Mouse (Mus musculus) gastrocnemius, postnatal 10 days (tissue): ENCODE measurements at regions not wholly inside any gene's neighbourhood (a gene's known extent, or its start where the extent isn't known, plus 50 kb on each side); places are given as distances from the start of the nearest gene placed in this dataset.
"Not testable (repeated sequence)": the region's sequence is repeated elsewhere in the genome, so short reads cannot be mapped to it uniquely, and the experiment has no call there.

Experiments
- DNase-seq: peaks from one replicate; pipeline ENCODE4 v3.0.0; 2021; ENCODE audit warnings: mixed read lengths

DNA sequence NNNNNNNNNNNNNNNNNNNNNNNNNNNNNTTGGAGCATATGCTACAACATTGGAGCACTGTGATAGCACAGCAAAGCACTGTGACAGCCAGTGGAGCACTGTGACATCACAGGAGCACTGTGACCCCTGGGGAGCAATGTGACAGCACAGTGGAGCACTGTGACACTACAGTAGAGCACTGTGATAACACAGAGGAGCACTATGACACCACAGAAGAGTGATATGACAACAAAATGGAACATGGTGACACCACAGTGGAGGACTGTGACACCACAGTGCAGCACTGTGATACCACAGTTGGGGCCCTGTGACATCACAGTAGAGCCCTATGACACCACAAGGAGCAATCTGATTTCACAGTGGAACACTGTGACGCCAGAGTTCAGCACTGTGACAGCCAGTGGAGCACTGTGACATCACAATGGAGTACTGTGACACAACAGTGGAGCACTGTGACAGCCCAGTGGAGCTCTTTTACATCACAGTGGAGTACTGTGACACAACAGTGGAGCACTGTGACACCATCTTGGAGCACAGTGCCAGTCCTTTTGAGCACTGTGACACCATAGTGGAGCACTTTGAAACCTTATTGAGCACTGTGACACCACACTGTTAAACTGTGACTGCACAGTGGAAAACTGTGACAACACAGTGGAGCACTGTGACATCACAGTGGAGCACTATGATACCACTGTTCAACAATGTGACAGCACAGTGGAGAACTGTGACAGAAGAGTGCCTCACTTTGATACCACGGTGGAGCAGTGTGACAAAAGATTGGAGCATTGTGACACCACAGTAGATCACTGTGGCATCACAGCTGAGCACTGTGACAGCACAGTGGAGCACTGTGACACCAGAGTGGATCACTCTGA lies 116.9 kb upstream of the Vmn1r2 start:
- peak; percentile 2 for DNase-seq

DNA sequence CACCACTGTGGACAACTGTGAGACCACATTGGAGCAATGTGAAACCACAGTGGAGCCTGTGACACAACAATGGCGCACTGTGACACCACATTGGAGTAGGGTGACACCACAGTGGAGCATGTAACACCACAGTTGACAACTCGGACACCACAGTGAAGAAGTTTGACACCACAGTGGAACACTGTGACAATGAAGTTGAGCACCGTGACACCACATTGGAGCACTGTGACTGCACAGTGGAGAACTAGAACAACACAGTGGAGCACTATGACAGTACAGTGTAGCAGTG lies 116.3 kb upstream of the Vmn1r2 start:
- no peak for DNase-seq

DNA sequence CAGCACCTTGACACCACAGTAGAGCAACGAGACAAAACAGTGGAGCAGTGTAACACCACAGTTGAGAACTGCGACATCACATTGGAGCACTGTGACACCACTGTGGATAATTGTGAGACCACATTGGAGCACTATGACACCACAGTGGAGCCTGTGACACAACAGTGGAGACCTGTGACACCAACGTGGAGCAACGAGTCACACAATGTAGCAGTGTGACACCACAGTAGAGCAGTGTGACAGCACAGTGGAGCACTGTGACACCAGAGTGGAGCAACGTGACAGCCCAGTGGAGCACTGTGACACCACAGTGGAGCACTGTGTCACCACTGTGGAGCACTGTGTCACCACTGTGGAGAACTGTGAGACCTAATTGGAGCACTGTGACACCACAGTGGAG lies 115.9 kb upstream of the Vmn1r2 start:
- peak; percentile 1 for DNase-seq

GRCm38 (mm10) chr4:3052314-3053059 lies 114.6 kb upstream of the Vmn1r2 start:
- peak; percentile 20 for DNase-seq

DNA sequence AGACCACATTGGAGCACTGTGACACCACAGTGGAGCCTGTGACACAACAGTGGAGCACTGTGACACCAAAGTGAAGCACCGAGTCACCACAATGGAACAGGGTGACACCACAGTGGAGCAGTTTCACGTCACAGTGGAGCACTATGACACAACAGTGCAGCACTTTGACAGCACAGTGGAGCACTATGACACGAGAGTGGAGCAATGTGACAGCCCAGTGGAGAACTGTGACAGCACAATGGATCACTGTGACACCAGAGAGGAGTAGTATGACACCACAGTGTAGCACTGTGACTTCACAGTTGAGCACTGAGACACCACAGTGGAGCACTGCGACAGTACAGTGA lies 114.1 kb upstream of the Vmn1r2 start:
- DNase-seq: no peak

DNA sequence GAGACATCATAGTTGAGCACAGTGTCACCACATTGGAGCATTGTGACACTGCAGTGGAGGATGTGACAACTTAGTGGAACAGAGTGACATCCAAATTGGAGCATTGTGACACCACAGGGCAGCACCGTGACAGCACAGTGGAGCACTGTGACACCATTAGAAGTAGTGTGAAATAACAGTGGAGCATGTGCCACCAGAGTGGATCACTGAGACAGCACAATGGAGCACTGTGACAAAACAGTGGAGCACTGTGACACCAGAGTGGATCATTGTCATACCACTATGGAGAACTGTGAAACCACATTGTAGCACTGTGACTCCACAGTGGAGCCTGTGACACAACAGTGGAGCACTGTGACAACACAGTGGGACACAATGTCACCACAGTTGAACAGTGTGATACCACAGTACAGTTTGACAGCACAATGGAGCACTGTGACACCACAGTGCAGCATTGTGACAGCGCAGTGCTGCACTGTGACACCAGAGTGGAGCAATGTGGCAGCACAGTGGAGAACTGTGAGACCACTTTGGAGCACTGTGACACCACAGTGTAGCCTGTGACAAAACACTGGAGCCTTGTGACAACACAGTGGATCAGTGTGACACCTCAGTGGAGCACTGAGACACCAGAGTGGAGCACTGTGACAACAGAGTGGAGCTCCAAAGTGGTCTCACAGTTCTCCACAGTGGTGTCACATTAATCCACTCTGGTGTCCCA lies 113.5 kb upstream of the Vmn1r2 start:
- DNase-seq: no peak

DNA sequence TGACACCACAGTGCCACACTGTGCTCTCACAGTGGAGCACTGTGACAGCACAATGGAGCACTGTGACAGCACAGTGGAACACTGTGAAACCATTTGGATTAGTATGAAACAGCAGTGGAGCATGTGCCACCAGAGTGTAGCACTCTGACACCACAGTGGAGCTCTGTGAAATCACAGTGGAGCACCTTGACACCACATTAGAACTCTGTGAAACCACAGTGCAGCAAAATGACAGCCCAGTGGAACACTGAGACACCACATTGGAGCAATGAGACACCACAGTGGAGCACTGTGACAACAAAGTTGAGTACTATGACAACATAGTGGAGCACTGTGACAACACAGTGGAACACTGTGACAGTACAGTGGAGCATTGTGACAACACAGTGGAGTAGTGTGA lies 112.2 kb upstream of the Vmn1r2 start:
- peak; percentile 1 for DNase-seq

DNA sequence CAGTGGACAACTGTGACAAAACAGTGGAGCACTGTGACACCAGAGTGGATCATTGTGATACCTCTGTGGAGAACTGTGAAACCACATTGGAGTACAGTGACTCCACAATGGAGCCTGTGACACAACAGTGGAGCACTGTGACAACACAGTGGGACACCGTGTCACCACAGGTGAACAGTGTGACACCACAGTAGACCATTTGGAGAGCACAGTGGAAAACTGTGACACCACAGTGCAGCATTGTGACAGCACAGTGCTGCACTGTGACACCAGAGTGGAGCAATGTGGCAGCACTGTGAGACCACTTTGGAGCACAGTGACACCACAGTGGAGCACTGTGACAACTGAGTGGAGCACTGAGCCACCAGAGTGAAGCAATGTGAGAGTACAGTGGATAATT lies 111.7 kb upstream of the Vmn1r2 start:
- DNase-seq: no peak

DNA sequence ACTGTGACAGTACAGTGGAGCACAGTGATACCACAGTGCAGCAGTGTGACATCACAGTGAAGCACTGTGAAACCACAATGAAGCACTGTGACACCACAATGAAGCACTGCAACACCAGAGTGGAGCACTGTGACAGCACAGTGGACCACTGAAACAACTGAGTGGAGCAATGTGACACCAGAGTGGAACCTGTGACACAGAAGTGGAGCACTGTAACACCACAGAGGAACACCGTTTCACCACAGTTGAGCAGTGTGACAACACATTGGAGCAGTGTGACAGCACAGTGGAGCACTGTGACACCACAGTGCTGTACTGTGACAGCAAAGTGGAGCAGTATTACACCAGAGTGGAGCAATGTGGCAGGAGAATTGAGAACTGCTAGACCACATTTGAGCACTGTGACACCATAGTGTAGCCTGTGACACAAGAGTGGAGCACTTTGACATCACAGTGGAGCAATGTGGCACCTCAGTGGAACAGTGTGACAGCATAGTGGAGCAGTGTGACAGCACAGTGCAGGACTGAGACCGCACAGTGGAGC lies 107.5 kb upstream of the Vmn1r2 start:
- DNase-seq: no peak

GRCm38 (mm10) chr4:3062027-3062605 lies 105.0 kb upstream of the Vmn1r2 start:
- peak; percentile 2 for DNase-seq

DNA sequence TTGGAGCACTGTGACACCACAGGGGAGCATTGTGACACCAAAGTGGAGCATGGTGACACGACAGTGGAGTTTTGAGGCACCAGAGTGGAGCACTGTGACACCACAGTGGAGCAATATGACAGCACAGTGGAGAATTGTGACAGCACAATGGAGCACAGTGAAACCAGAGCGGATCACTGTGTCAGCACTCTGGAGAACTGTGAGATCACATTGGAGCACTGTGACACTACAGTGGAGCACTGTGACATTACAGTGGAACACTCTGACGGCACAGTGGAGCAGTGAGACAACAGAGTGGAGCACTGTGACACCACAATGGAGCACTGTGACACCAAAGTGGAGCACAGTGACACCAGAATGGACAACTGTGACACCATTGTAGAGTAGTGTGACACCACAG lies 103.2 kb upstream of the Vmn1r2 start:
- no peak for DNase-seq

DNA sequence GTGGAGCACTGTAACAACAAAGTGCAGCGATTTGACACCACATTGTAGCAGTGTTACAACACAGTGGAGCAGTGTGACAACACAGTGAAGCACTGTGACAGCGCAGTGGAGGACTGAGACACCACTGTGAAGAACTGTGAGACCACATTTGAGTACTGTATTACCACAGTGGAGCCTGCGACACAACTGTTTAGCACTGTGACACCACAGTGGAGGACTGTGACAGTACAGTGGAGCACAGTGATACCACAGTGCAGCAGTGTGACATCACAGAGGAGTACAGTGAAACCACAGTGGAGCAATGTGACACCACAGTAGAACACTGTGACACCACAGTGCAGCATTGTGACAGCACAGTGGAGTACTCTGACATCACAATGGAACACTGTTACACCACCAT lies 102.5 kb upstream of the Vmn1r2 start:
- DNase-seq: peak; percentile 2

DNA sequence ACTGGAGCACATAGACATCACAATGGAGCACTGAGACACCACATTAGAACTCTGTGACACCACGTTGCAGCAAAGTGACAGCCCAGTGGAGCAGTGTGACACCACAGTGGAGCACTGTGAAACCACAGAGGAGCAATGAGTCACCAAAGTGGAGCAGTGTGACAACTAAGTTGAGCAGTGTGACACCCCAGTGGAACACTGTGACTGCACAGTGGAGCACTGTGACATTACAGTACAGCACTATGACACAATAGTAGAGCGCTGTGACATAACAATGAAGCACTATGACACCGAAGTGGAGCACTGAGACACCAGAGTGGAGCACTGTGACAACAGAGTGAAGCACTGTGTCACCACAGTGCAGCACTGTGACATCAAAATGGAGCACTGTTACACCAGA lies 101.8 kb upstream of the Vmn1r2 start:
- DNase-seq: not testable (repeated sequence)

DNA sequence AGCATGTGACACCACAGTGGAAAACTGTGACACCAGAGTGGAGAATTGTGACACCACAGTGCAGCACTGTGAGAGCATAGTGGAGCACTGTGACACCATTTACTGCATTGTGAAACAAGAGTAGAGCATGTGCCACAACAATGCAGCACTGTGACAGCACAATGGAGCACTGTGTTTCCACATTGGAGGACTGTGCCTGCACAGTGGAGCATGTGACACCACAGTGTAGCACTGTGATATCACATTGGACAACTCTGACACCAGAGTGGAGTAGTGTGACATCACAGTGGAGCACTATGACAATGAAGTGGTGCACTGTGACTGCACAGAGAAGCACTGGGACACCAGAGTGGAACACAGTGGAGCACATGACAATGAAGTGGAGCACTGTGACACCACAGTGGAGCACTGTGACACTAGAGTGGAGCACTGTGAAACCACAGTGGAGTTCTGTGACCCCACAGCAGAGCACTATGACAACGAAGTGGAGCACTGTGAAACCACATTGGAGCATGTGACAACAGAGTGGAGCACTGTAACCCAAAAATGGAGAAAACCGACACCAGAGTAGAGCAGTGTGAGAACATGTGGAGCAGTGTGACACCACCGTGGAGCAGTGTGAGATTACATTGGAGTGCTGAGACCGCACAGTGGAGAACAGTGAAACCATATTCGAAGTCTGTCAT lies 100.9 kb upstream of the Vmn1r2 start:
- DNase-seq: peak; percentile 2

DNA sequence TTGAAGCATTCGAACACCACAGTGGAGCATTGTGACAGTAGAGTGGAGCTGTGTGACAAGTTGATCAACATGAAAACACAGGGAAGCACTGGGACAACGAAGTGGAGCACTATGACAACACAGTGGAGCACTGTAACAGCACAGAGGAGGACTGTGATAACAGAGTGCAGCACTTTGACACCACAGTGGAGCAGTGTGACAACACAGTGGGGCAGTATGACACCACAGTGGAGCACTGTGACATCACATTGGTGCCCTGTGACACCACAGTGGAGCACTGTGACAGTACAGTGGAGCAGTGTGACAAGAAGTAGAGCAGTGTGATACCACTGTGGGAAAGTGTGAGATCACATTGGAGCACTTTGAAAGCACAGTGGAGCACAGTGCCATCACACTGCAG lies 99.9 kb upstream of the Vmn1r2 start:
- DNase-seq: peak; percentile 2

DNA sequence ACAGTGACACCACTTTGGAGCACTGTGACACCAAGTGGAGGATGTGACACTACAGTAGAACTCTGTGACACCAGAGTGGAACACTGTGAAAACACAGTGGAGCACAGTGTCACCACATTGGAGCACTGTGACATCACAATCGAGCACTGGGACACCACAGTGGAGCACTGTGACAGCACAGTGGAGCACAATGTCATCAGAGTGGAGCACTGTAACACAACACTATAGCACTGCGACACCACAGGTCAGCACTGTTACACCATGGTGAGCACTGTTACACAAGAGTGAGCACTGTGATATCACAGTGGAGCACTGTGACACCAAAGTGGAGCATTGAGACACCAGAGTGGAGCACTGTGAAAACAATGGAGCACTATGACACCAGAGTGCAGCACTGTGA lies 99.5 kb upstream of the Vmn1r2 start:
- DNase-seq: peak; percentile 15

GRCm38 (mm10) chr4:3068306-3069223 lies 98.6 kb upstream of the Vmn1r2 start:
- peak; percentile 4 for DNase-seq

- DNase-seq: peak; percentile 3
These were observed 97.8 kb upstream of the Vmn1r2 start for GRCm38 (mm10) chr4:3069341-3069740.

DNA sequence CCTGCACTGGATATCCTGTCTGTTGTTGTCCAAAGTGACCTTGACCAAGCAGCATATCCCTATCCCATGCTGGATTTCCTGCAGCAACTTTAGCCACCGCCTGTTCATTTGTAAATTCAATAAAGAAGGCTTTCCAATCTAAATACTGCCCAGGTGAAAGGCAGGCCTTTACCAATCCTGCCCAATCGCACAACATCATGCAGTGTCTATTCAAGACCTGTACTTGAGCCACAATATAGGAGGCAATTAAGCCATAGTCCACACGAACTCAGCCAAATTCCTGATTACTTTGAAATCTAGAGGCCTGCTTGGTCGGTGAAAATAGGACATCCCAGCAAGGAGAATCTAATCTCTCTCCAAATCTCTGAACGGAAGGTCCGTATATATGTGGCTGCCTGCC lies 95.8 kb upstream of the Vmn1r2 start:
- DNase-seq: not testable (repeated sequence)

DNA sequence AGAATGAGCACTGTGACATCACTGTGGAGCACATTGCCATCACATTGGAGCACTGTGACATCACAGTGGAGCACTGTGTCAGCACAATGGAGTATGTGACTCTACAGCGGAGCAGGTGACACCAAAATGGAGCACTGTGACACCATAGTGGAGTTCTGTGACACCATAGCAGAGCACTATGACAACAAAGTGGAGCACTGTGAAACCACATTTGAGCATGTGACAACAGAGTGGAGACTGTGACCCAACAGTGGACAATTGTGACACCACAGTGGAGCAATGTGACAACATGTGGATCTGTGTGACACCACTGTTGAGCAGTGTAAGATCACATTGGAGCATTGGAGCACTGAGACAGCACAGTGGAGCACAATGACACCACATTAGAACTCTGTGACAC lies 87.2 kb upstream of the Vmn1r2 start:
- no peak for DNase-seq
